Mouse (Mus musculus) stomach, embryonic 14.5 days (tissue): Measurements from ENCODE around the gene Gm4894. TPM values are rescaled to one million over a fixed set of nuclear protein-coding genes. Genes with fewer than 3 reads are reported as not detected.

Experiments used
- ATAC-seq: fragments of 200-750 bp; cut with Nextera tagmentation; 2 replicates; pipeline ENCODE4 v1.8.0; 2017; ENCODE audit warnings: low read depth, moderate TSS enrichment; ENCODE audit not compliant: insufficient number of reproducible peaks, insufficient read depth, low FRiP score
- H3K27ac ChIP-seq: fragments of 300-500 bp; sonication (generic); 2 replicates; pipeline ENCODE4 v1.5.1; 2014; ENCODE audit warnings: mild to moderate bottlenecking, low read length, moderate library complexity, mixed read lengths
- H3K27me3 ChIP-seq: fragments of 300-500 bp; sonication (generic); 2 replicates; pipeline ENCODE4 v1.6.1; 2014; ENCODE audit warnings: low read length, control low read depth, mixed read lengths; ENCODE audit not compliant: control insufficient read depth, insufficient read depth
- H3K36me3 ChIP-seq: fragments of 300-500 bp; sonication (generic); 2 replicates; pipeline ENCODE4 v1.6.1; 2014; ENCODE audit warnings: mild to moderate bottlenecking, control low read depth, low read length, moderate library complexity, mixed read lengths; ENCODE audit not compliant: control insufficient read depth, insufficient read depth
- H3K4me1 ChIP-seq: fragments of 300-500 bp; sonication (generic); 2 replicates; pipeline ENCODE4 v1.6.1; 2014; ENCODE audit warnings: low read length, control low read depth, mixed read lengths; ENCODE audit not compliant: control insufficient read depth, insufficient read depth
- H3K4me2 ChIP-seq: fragments of 300-500 bp; sonication (generic); replicated peaks from 2 replicates; pipeline ENCODE4 v1.6.1; 2014; ENCODE audit warnings: low read depth, low read length, control low read depth
- H3K4me3 ChIP-seq: fragments of 300-500 bp; sonication (generic); 2 replicates; pipeline ENCODE4 v1.5.1; 2014; ENCODE audit warnings: low read depth, low read length, control low read depth
- H3K9ac ChIP-seq: fragments of 300-500 bp; sonication (generic); replicated peaks from 2 replicates; pipeline ENCODE4 v1.6.1; 2014; ENCODE audit warnings: low read depth, mild to moderate bottlenecking, control low read depth, low read length, moderate library complexity, mixed read lengths
- H3K9me3 ChIP-seq: fragments of 300-500 bp; sonication (generic); 2 replicates; pipeline ENCODE4 v1.6.1; 2016; ENCODE audit warnings: low read depth, low read length, control low read depth; ENCODE audit not compliant: control insufficient read depth
- WGBS: fragments of 180-500 bp; shearing (Covaris S2); extraction: QIAGEN DNeasy Blood & Tissue Kit; methylation state at CpG from one replicate; pipeline ENCODE4 v1.1.7; 2014; 5-methylcytosine and 5-hydroxymethylcytosine counted together
- polyA plus RNA-seq: library from polyadenylated mRNA; unstranded; fragments of >200 nt; fragmentation: Nextera tagmentation; extraction: Ambion mirVana; gene quantifications from 2 replicates; pipeline ENCODE4 v1.2.1, GENCODE M21; 2014

Gm4894 gene
- polyA plus RNA-seq, 1 experiment from 2014 or later, result not detected

- Histone ChIP-seq H3K27ac (no peak overlapping the region), H3K9ac (no peak overlapping the region), H3K36me3 (no peaks in the 10 kb centered on the region), H3K4me1 (no peaks in the 10 kb centered on the region), H3K9me3 (no peaks in the 10 kb centered on the region), H3K27me3 (no peaks in the 10 kb centered on the region), H3K4me2 (no peak overlapping the region), H3K4me3 (no peak overlapping the region)
- 37% methylated on average over 7 of the region's 7 CpGs for WGBS
- ATAC-seq, result no peak
Measured at GRCm38 (mm10) chr9:49246839-49247238, 3.5 kb upstream of the Gm4894 start.

GRCm38 (mm10) chr9:49268949-49269348 is 18.6 kb downstream of the Gm4894 start:
- no peak overlapping the region for H3K4me2 ChIP-seq
- no peaks in the 10 kb centered on the region for H3K9me3 ChIP-seq
- no peaks in the 10 kb centered on the region for H3K36me3 ChIP-seq
- H3K27ac ChIP-seq, result no peak overlapping the region
- no peak overlapping the region for H3K9ac ChIP-seq
- ATAC-seq, result no peak
- H3K27me3 ChIP-seq, result no peaks in the 10 kb centered on the region
- no peaks in the 10 kb centered on the region for H3K4me1 ChIP-seq
- no peak overlapping the region for H3K4me3 ChIP-seq
- 75% methylated on average over 7 of the region's 7 CpGs for WGBS

GRCm38 (mm10) chr9:49273566-49273965 is 23.2 kb downstream of the Gm4894 start:
- Histone ChIP-seq H3K9ac (no peak overlapping the region), H3K4me3 (no peak overlapping the region), H3K27ac (no peak overlapping the region), H3K4me2 (no peak overlapping the region), H3K4me1 (peaks cover 4% of the 10 kb centered on the region; the same call in 1 of the 2 replicates), H3K36me3 (no peaks in the 10 kb centered on the region), H3K27me3 (no peaks in the 10 kb centered on the region), H3K9me3 (no peaks in the 10 kb centered on the region)
- WGBS, result 71% methylated on average over 7 of the region's 7 CpGs
- no peak for ATAC-seq

GRCm38 (mm10) chr9:49275976-49276375 is 25.6 kb downstream of the Gm4894 start:
- 32% methylated on average over 4 of the region's 4 CpGs for WGBS
- H3K36me3 ChIP-seq, result no peaks in the 10 kb centered on the region
- peaks cover 4% of the 10 kb centered on the region; the same call in 1 of the 2 replicates for H3K4me1 ChIP-seq
- H3K27ac ChIP-seq, result no peak overlapping the region
- no peak overlapping the region for H3K4me2 ChIP-seq
- no peaks in the 10 kb centered on the region for H3K9me3 ChIP-seq
- no peak overlapping the region for H3K4me3 ChIP-seq
- no peak for ATAC-seq
- H3K9ac ChIP-seq, result no peak overlapping the region
- H3K27me3 ChIP-seq, result no peaks in the 10 kb centered on the region

GRCm38 (mm10) chr9:49276542-49277334 is 26.4 kb downstream of the Gm4894 start:
- H3K27me3 ChIP-seq, result no peaks in the 10 kb centered on the region
- WGBS, result 62% methylated on average over 11 of the region's 11 CpGs
- H3K9me3 ChIP-seq, result no peaks in the 10 kb centered on the region
- H3K9ac ChIP-seq, result no peak overlapping the region
- no peak for ATAC-seq
- no peak overlapping the region for H3K4me3 ChIP-seq
- no peaks in the 10 kb centered on the region for H3K36me3 ChIP-seq
- no peak overlapping the region for H3K4me2 ChIP-seq
- peaks cover 4% of the 10 kb centered on the region; the same call in 1 of the 2 replicates for H3K4me1 ChIP-seq
- no peak overlapping the region for H3K27ac ChIP-seq

- Histone ChIP-seq H3K9me3 (no peaks in the 10 kb centered on the region), H3K4me3 (no peak overlapping the region), H3K9ac (no peak overlapping the region), H3K4me1 (no peaks in the 10 kb centered on the region), H3K4me2 (no peak overlapping the region), H3K27me3 (no peaks in the 10 kb centered on the region), H3K36me3 (no peaks in the 10 kb centered on the region), H3K27ac (no peak overlapping the region)
- 73% methylated on average over 1 of the region's 1 CpGs for WGBS
- no peak for ATAC-seq
Measured at GRCm38 (mm10) chr9:49295101-49295500, 44.8 kb downstream of the Gm4894 start.

GRCm38 (mm10) chr9:49307576-49307975 is 57.2 kb downstream of the Gm4894 start:
- Histone ChIP-seq H3K27me3 (no peaks in the 10 kb centered on the region), H3K9me3 (no peaks in the 10 kb centered on the region), H3K4me1 (no peaks in the 10 kb centered on the region), H3K36me3 (no peaks in the 10 kb centered on the region), H3K9ac (no peak overlapping the region), H3K27ac (no peak overlapping the region), H3K4me3 (no peak overlapping the region), H3K4me2 (no peak overlapping the region)
- 63% methylated on average over 3 of the region's 3 CpGs for WGBS
- ATAC-seq, result no peak

- H3K4me2 ChIP-seq, result no peak overlapping the region
Measured at GRCm38 (mm10) chr9:49310821-49311220, 60.5 kb downstream of the Gm4894 start.

GRCm38 (mm10) chr9:49318638-49319037 is 68.3 kb downstream of the Gm4894 start:
- H3K9me3 ChIP-seq, result no peaks in the 10 kb centered on the region
- H3K4me1 ChIP-seq, result no peaks in the 10 kb centered on the region
- no peak overlapping the region for H3K4me3 ChIP-seq
- no peak overlapping the region for H3K4me2 ChIP-seq
- no peak overlapping the region for H3K27ac ChIP-seq
- no peaks in the 10 kb centered on the region for H3K27me3 ChIP-seq
- ATAC-seq, result no peak
- no peaks in the 10 kb centered on the region for H3K36me3 ChIP-seq
- H3K9ac ChIP-seq, result no peak overlapping the region

More at GRCm38 (mm10) chr9:49310821-49311220, 60.5 kb downstream of the Gm4894 start:
- no peak for ATAC-seq
- Histone ChIP-seq H3K27ac (no peak overlapping the region), H3K9me3 (no peaks in the 10 kb centered on the region), H3K27me3 (no peaks in the 10 kb centered on the region), H3K4me3 (no peak overlapping the region), H3K9ac (no peak overlapping the region), H3K4me1 (no peaks in the 10 kb centered on the region), H3K36me3 (no peaks in the 10 kb centered on the region)
- WGBS, result 39% methylated on average over 4 of the region's 4 CpGs
